Mouse (Mus musculus): ENCODE data around the gene B3gntl1. TPM values are rescaled to one million over a fixed set of nuclear protein-coding genes. Genes with fewer than 3 reads are reported as not detected.

Gene B3gntl1
- total and polyA plus RNA-seq, 3 experiments, result 2.2 to 7.4 (median 4.9) TPM

- H3K4me1 ChIP-seq (ENCODE audit: insufficient read depth, low read depth, low read length), result no peaks in the 10 kb centered on the region
- H3K4me3 ChIP-seq (ENCODE audit: low read depth, low read length), result no peak overlapping the region
- peaks cover 2% of the 10 kb centered on the region; the same call in 1 of the 2 replicates for H3K27me3 ChIP-seq (ENCODE audit: insufficient read depth, low read length)
- H3K9me3 ChIP-seq (replicated peaks), result no peaks in the 10 kb centered on the region
- no peaks in the 10 kb centered on the region for H3K36me3 ChIP-seq (replicated peaks)
- DNase-seq (ENCODE audit: low spot score) (no peak), ATAC-seq (ENCODE audit: extremely low read depth, insufficient number of reproducible peaks, low FRiP score, poor library complexity, severe bottlenecking) (no peak)
- TF ChIP-seq GATA2 (IDR thresholded peaks at IDR 0.05; ENCODE audit: borderline replicate concordance, low read depth, low read length) (no peak), CTCF (IDR thresholded peaks at IDR 0.05; ENCODE audit: low read depth, low read length) (no peak), TAL1 (conservative IDR thresholded peaks at IDR 0.05; ENCODE audit: low read depth, low read length) (no peak), GATA1 (IDR thresholded peaks at IDR 0.05; ENCODE audit: borderline replicate concordance, low read length) (no peak), POLR2AphosphoS5 (IDR thresholded peaks at IDR 0.05; ENCODE audit: insufficient replicate concordance, low read depth, low read length) (no peak)
These were observed 40.0 kb upstream of the B3gntl1 start for GRCm38 (mm10) chr11:121712987-121713386.

DNA sequence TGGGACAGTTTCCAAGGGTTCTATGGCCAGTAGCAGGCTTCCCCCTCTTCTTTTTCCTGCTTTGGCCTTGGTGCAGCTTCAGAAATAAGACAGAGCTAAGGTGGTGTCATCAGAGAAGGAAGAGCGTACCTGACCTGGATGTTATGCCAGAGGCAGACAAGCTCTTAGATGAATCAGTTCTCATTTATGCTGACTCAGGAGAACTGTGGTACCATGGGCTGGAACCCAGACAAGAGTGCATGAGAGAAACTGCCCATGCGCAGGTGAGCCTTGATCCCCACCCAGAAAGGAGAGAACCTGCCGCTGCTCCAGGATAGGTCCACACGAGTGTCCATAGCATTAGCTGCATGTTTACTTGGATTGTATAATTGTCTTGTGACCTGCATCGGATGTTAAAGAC, 37.3 kb upstream of the B3gntl1 start:
- H3K36me3 ChIP-seq (replicated peaks), result no peaks in the 10 kb centered on the region
- no peaks in the 10 kb centered on the region for H3K9me3 ChIP-seq (replicated peaks)
- H3K4me3 ChIP-seq (ENCODE audit: low read depth, low read length), result no peak overlapping the region
- DNase-seq (ENCODE audit: low spot score) (no peak), ATAC-seq (ENCODE audit: extremely low read depth, insufficient number of reproducible peaks, low FRiP score, poor library complexity, severe bottlenecking) (no peak)
- peaks cover 7% of the 10 kb centered on the region; the same call in 1 of the 2 replicates for H3K27me3 ChIP-seq (ENCODE audit: insufficient read depth, low read length)
- no peaks in the 10 kb centered on the region for H3K4me1 ChIP-seq (ENCODE audit: insufficient read depth, low read depth, low read length)
- TF ChIP-seq CTCF (IDR thresholded peaks at IDR 0.05; ENCODE audit: low read depth, low read length) (no peak), POLR2AphosphoS5 (IDR thresholded peaks at IDR 0.05; ENCODE audit: insufficient replicate concordance, low read depth, low read length) (no peak), GATA1 (IDR thresholded peaks at IDR 0.05; ENCODE audit: borderline replicate concordance, low read length) (no peak), GATA2 (IDR thresholded peaks at IDR 0.05; ENCODE audit: borderline replicate concordance, low read depth, low read length) (no peak), TAL1 (conservative IDR thresholded peaks at IDR 0.05; ENCODE audit: low read depth, low read length) (no peak)

DNA sequence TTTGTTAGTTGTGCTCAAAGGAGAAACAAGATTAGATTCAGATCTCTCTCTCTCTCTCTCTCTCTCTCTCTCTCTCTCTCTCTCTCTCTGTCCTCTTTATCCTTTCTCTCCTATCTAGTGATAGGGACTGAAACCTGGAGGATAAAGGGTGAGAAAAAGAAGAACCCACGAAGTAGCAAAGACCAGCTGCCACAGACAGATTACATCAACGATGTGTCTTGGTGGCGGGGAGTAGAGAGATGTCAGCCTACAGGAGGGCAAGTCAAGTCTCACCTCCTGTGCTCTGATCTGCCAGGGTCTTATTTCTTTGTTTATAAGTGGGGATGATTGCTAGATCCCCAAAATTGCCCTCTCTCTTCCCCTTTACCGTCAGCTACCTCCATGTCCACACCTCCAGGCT, 36.3 kb upstream of the B3gntl1 start:
- Histone ChIP-seq H3K9me3 (replicated peaks) (no peaks in the 10 kb centered on the region), H3K4me3 (ENCODE audit: low read depth, low read length) (no peak overlapping the region), H3K4me1 (ENCODE audit: insufficient read depth, low read depth, low read length) (no peaks in the 10 kb centered on the region), H3K27me3 (ENCODE audit: insufficient read depth, low read length) (peaks cover 7% of the 10 kb centered on the region; the same call in 1 of the 2 replicates), H3K36me3 (replicated peaks) (no peaks in the 10 kb centered on the region)
- ATAC-seq (ENCODE audit: extremely low read depth, insufficient number of reproducible peaks, low FRiP score, poor library complexity, severe bottlenecking) (no peak), DNase-seq (ENCODE audit: low spot score) (no peak)
- no peak for TF ChIP-seq GATA1 (IDR thresholded peaks at IDR 0.05; ENCODE audit: borderline replicate concordance, low read length)

GRCm38 (mm10) chr11:121706521-121707005, 33.6 kb upstream of the B3gntl1 start:
- H3K4me1 ChIP-seq (ENCODE audit: insufficient read depth, low read depth, low read length), result peaks cover 9% of the 10 kb centered on the region
- no peak for ATAC-seq (ENCODE audit: extremely low read depth, insufficient number of reproducible peaks, low FRiP score, poor library complexity, severe bottlenecking)
- H3K27me3 ChIP-seq (ENCODE audit: insufficient read depth, low read length), result peaks cover 24% of the 10 kb centered on the region; the same call in 1 of the 2 replicates

DNA sequence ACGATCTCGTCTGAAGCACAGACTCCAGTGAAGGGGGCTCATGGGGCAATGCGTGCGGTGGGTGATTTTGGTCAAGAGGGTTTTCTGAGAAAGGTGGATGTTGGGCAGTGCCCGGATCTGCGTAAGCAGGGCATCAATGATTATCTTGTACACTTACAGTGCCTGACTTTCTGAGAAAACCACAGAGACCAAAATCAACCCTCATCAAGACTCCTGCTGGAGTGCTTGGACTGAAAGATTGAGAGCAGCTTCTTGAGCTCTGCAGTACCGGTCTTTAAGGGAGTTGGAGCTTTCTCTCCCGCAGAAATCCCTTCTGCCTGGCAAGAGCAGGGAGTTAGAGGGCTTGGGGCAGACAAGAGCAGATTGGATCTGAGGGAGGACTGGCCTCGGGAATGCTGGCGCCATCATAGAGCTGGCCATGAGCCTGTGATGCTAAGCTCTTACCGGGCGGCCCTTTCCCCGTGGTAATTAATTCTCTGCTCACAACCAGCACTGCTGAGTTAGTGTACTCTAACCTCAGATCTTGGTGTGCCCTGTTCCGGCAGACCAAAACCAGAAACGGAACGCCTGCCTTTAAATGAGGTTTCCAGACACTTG, 30.8 kb upstream of the B3gntl1 start:
- no peaks in the 10 kb centered on the region for H3K9me3 ChIP-seq (replicated peaks)
- peaks cover 9% of the 10 kb centered on the region for H3K4me1 ChIP-seq (ENCODE audit: insufficient read depth, low read depth, low read length)
- H3K27me3 ChIP-seq (ENCODE audit: insufficient read depth, low read length), result peaks cover 24% of the 10 kb centered on the region; the same call in 1 of the 2 replicates
- no peak for DNase-seq (ENCODE audit: low spot score)
- no peaks in the 10 kb centered on the region for H3K36me3 ChIP-seq (replicated peaks)
- no peak overlapping the region for H3K4me3 ChIP-seq (ENCODE audit: low read depth, low read length)
- no peak for TF ChIP-seq TAL1 (conservative IDR thresholded peaks at IDR 0.05; ENCODE audit: low read depth, low read length)
- no peak for TF ChIP-seq POLR2AphosphoS5 (IDR thresholded peaks at IDR 0.05; ENCODE audit: insufficient replicate concordance, low read depth, low read length)
- TF ChIP-seq CTCF (IDR thresholded peaks at IDR 0.05; ENCODE audit: low read depth, low read length), result no peak
- TF ChIP-seq GATA1 (IDR thresholded peaks at IDR 0.05; ENCODE audit: borderline replicate concordance, low read length), result no peak
- TF ChIP-seq GATA2 (IDR thresholded peaks at IDR 0.05; ENCODE audit: borderline replicate concordance, low read depth, low read length), result no peak
- ATAC-seq (ENCODE audit: extremely low read depth, insufficient number of reproducible peaks, low FRiP score, poor library complexity, severe bottlenecking), result no peak

More at GRCm38 (mm10) chr11:121706521-121707005, 33.6 kb upstream of the B3gntl1 start:
- Histone ChIP-seq H3K4me3 (ENCODE audit: low read depth, low read length) (no peak overlapping the region), H3K36me3 (replicated peaks) (no peaks in the 10 kb centered on the region), H3K9me3 (replicated peaks) (no peaks in the 10 kb centered on the region)
- no peak for DNase-seq (ENCODE audit: low spot score)
- TF ChIP-seq TAL1 (conservative IDR thresholded peaks at IDR 0.05; ENCODE audit: low read depth, low read length) (no peak), GATA1 (IDR thresholded peaks at IDR 0.05; ENCODE audit: borderline replicate concordance, low read length) (no peak), GATA2 (IDR thresholded peaks at IDR 0.05; ENCODE audit: borderline replicate concordance, low read depth, low read length) (no peak), CTCF (IDR thresholded peaks at IDR 0.05; ENCODE audit: low read depth, low read length) (no peak), POLR2AphosphoS5 (IDR thresholded peaks at IDR 0.05; ENCODE audit: insufficient replicate concordance, low read depth, low read length) (no peak)

- H3K36me3 ChIP-seq (replicated peaks), result no peaks in the 10 kb centered on the region
- H3K27me3 ChIP-seq (ENCODE audit: insufficient read depth, low read length), result peaks cover 24% of the 10 kb centered on the region; the same call in 1 of the 2 replicates
- peaks cover 9% of the 10 kb centered on the region for H3K4me1 ChIP-seq (ENCODE audit: insufficient read depth, low read depth, low read length)
- no peak overlapping the region for H3K4me3 ChIP-seq (ENCODE audit: low read depth, low read length)
- ATAC-seq (ENCODE audit: extremely low read depth, insufficient number of reproducible peaks, low FRiP score, poor library complexity, severe bottlenecking) (no peak), DNase-seq (ENCODE audit: low spot score) (no peak)
- no peaks in the 10 kb centered on the region for H3K9me3 ChIP-seq (replicated peaks)
- TF ChIP-seq GATA2 (IDR thresholded peaks at IDR 0.05; ENCODE audit: borderline replicate concordance, low read depth, low read length) (no peak), POLR2AphosphoS5 (IDR thresholded peaks at IDR 0.05; ENCODE audit: insufficient replicate concordance, low read depth, low read length) (no peak), CTCF (IDR thresholded peaks at IDR 0.05; ENCODE audit: low read depth, low read length) (no peak), TAL1 (conservative IDR thresholded peaks at IDR 0.05; ENCODE audit: low read depth, low read length) (no peak), GATA1 (IDR thresholded peaks at IDR 0.05; ENCODE audit: borderline replicate concordance, low read length) (no peak)
These were observed 30.1 kb upstream of the B3gntl1 start for GRCm38 (mm10) chr11:121702895-121703618.

All from G1E (cell line).